10 mouse cellular contexts compared by ENCODE assay signal in genomic region chr9:60264586-60265325, GRCm38 (mm10).
DNase-seq lines count a peak whose midpoint lies in the region; ATAC-seq and TF ChIP-seq lines count a peak whose summit lies in the region.
"Had no signal": no experiment of that assay in that cellular context is flagged by ENCODE, and none has a peak within 500 bp of the region (broad histone marks: within the 10 kb centered on the region; RNA-seq: fewer than 3 reads in every experiment).

No protein-coding gene starts in this region.

- H3K9me3 ChIP-seq in hindbrain, embryonic 12.5 days (replicated peaks) = no peaks in the 10 kb centered on the region
- no peaks in the 10 kb centered on the region for H3K9me3 ChIP-seq in hindbrain, embryonic 11.5 days (ENCODE audit: control insufficient read depth, low read length)
- H3K9me3 ChIP-seq in embryonic facial prominence, embryonic 15.5 days (replicated peaks) = no peaks in the 10 kb centered on the region
- H3K9me3 ChIP-seq in lung, postnatal 0 days (ENCODE audit: low read length) = no peaks in the 10 kb centered on the region
- H3K9me3 ChIP-seq: hindbrain, embryonic 15.5 days had no signal

- H3K4me1 ChIP-seq in hindbrain, embryonic 12.5 days = peaks cover 26% of the 10 kb centered on the region
- H3K4me1 ChIP-seq in hindbrain, embryonic 11.5 days (replicated peaks; ENCODE audit: control insufficient read depth, insufficient read depth, low read length) = peaks cover 2% of the 10 kb centered on the region; the same call in 1 of the 2 replicates
- H3K4me1 ChIP-seq in embryonic facial prominence, embryonic 15.5 days = peaks cover 17% of the 10 kb centered on the region
- 0 out of 2 replicates have a peak, but pooled peaks cover 3% of the 10 kb centered on the region for H3K4me1 ChIP-seq in lung, postnatal 0 days (ENCODE audit: insufficient read depth, low read depth, low read length)

- TF ChIP-seq EP300 in lung, postnatal 0 days (IDR thresholded peaks at IDR 0.05) = no peak

- 49% methylated on average over 10 of the region's 10 CpGs for WGBS in hindbrain, embryonic 12.5 days
- 65% methylated on average over 10 of the region's 10 CpGs for WGBS in hindbrain, embryonic 11.5 days
- WGBS in embryonic facial prominence, embryonic 15.5 days = 27% methylated on average over 10 of the region's 10 CpGs
- 17% methylated on average over 10 of the region's 10 CpGs for WGBS in lung, postnatal 0 days

- TF ChIP-seq CTCF in lung, postnatal 0 days (IDR thresholded peaks at IDR 0.05) = no peak

- no peak for DNase-seq in hindbrain, embryonic 11.5 days (ENCODE audit: low spot score)
- peak; percentile 45 for DNase-seq in heart, postnatal 4 days
- DNase-seq in lung, postnatal 0 days (ENCODE audit: low spot score) = peak; percentile 77
- DNase-seq in frontal cortex, postnatal 25 days (ENCODE audit: low spot score in 2 of 2) = no peak
- DNase-seq in natural killer cell, adult 2 months (ENCODE audit: low spot score in 2 of 2) = no peak
- DNase-seq in liver = no peak

- H3K9ac ChIP-seq in hindbrain, embryonic 12.5 days = no peak overlapping the region
- no peak overlapping the region for H3K9ac ChIP-seq in hindbrain, embryonic 11.5 days (ENCODE audit: low read depth, low read length)
- no peak overlapping the region for H3K9ac ChIP-seq in embryonic facial prominence, embryonic 15.5 days
- H3K9ac ChIP-seq in lung, postnatal 0 days (replicated peaks; ENCODE audit: low read depth) = no peak overlapping the region
- H3K9ac ChIP-seq: hindbrain, embryonic 15.5 days; liver, embryonic 14.5 days had no signal

- no peaks in the 10 kb centered on the region for H3K36me3 ChIP-seq in hindbrain, embryonic 12.5 days
- no peaks in the 10 kb centered on the region for H3K36me3 ChIP-seq in hindbrain, embryonic 11.5 days (ENCODE audit: control insufficient read depth, insufficient read depth, low read length)
- no peaks in the 10 kb centered on the region for H3K36me3 ChIP-seq in embryonic facial prominence, embryonic 15.5 days
- no peaks in the 10 kb centered on the region for H3K36me3 ChIP-seq in lung, postnatal 0 days (ENCODE audit: insufficient read depth, low read length)
- H3K36me3 ChIP-seq: hindbrain, embryonic 15.5 days had no signal

- ATAC-seq in hindbrain, embryonic 12.5 days (ENCODE audit: low FRiP score) = no peak
- no peak for ATAC-seq in hindbrain, embryonic 11.5 days (ENCODE audit: low FRiP score)
- ATAC-seq in embryonic facial prominence, embryonic 15.5 days (ENCODE audit: insufficient number of reproducible peaks, low FRiP score, low TSS enrichment, low read depth) = peak; percentile 66
- ATAC-seq in lung, postnatal 0 days = peak; percentile 71

- no peaks in the 10 kb centered on the region; the same call in 1 of the 2 replicates for H3K27me3 ChIP-seq in hindbrain, embryonic 12.5 days
- no peaks in the 10 kb centered on the region for H3K27me3 ChIP-seq in hindbrain, embryonic 11.5 days (ENCODE audit: control insufficient read depth, insufficient read depth, low read length)
- no peaks in the 10 kb centered on the region for H3K27me3 ChIP-seq in embryonic facial prominence, embryonic 15.5 days
- H3K27me3 ChIP-seq in lung, postnatal 0 days (replicated peaks; ENCODE audit: insufficient read depth, low read length) = no peaks in the 10 kb centered on the region
- H3K27me3 ChIP-seq: hindbrain, embryonic 15.5 days had no signal

- H3K4me3 ChIP-seq in hindbrain, embryonic 12.5 days = no peak overlapping the region
- no peak overlapping the region for H3K4me3 ChIP-seq in hindbrain, embryonic 11.5 days (ENCODE audit: low read depth, low read length)
- no peak overlapping the region for H3K4me3 ChIP-seq in embryonic facial prominence, embryonic 15.5 days (replicated peaks)
- no peak overlapping the region for H3K4me3 ChIP-seq in lung, postnatal 0 days (ENCODE audit: low read depth, low read length)
- H3K4me3 ChIP-seq: hindbrain, embryonic 15.5 days had no signal

- no peak overlapping the region for H3K4me2 ChIP-seq in hindbrain, embryonic 12.5 days (replicated peaks)
- H3K4me2 ChIP-seq in hindbrain, embryonic 11.5 days (replicated peaks; ENCODE audit: low read depth, low read length) = no peak overlapping the region
- H3K4me2 ChIP-seq in embryonic facial prominence, embryonic 15.5 days (replicated peaks) = no peak overlapping the region
- no peak overlapping the region for H3K4me2 ChIP-seq in lung, postnatal 0 days (replicated peaks; ENCODE audit: low read depth, low read length)
- H3K4me2 ChIP-seq: hindbrain, embryonic 15.5 days had no signal

- H3K27ac ChIP-seq in hindbrain, embryonic 12.5 days = 0 out of 2 replicates have a peak overlapping the region, but pooled peaks have one; percentile 9
- no peak overlapping the region for H3K27ac ChIP-seq in hindbrain, embryonic 11.5 days (ENCODE audit: low read depth, low read length)
- H3K27ac ChIP-seq in embryonic facial prominence, embryonic 15.5 days (replicated peaks) = peak overlapping the region; percentile 78
- 0 out of 2 replicates have a peak overlapping the region, but pooled peaks have one; percentile 0 for H3K27ac ChIP-seq in lung, postnatal 0 days (ENCODE audit: low read length)
- H3K27ac ChIP-seq: hindbrain, embryonic 15.5 days; liver, embryonic 14.5 days had no signal

Comparison
In these comparisons a context has a peak if more than half of its experiments do, and no peak if none do; other contexts are left out.
1. ATAC-seq: peak in embryonic facial prominence, embryonic 15.5 days (single experiment) and lung, postnatal 0 days (single experiment); none in hindbrain, embryonic 12.5 days (single experiment) and hindbrain, embryonic 11.5 days (single experiment).
2. DNase-seq: peak in heart, postnatal 4 days (single experiment) and lung, postnatal 0 days (single experiment); none in hindbrain, embryonic 11.5 days (single experiment), frontal cortex, postnatal 25 days (0 of 2), natural killer cell, adult 2 months (0 of 2) and liver (single experiment).